24 mouse cellular contexts compared by ENCODE assay signal in genomic region chr7:49276163-49276562, GRCm38 (mm10).
A peak's percentile ranks its signal among the peaks of the same experiment; 100 is the strongest.
DNase-seq lines count a peak whose midpoint lies in the region; ATAC-seq and TF ChIP-seq lines count a peak whose summit lies in the region.
"Had no signal": no experiment of that assay in that cellular context is flagged by ENCODE, and none has a peak within 500 bp of the region (broad histone marks: within the 10 kb centered on the region; RNA-seq: fewer than 3 reads in every experiment).

No protein-coding gene starts in this region.

- H3K9ac ChIP-seq in hindbrain, embryonic 16.5 days (ENCODE audit: low read depth, low read length), result no peak overlapping the region
- no peak overlapping the region for H3K9ac ChIP-seq in intestine, postnatal 0 days (ENCODE audit: low read depth, low read length)
- no peak overlapping the region for H3K9ac ChIP-seq in intestine, embryonic 15.5 days
- H3K9ac ChIP-seq: embryonic facial prominence, embryonic 12.5 days; forebrain, embryonic 13.5 days had no signal

- H3K4me3 ChIP-seq in hindbrain, embryonic 10.5 days, result no peak overlapping the region
- no peak overlapping the region for H3K4me3 ChIP-seq in hindbrain, embryonic 16.5 days (ENCODE audit: low read length)
- H3K4me3 ChIP-seq in intestine, postnatal 0 days (ENCODE audit: low read depth, low read length), result no peak overlapping the region
- H3K4me3 ChIP-seq in intestine, embryonic 15.5 days (replicated peaks), result no peak overlapping the region
- H3K4me3 ChIP-seq in layer of hippocampus, adult 2 months, result no peak overlapping the region
- H3K4me3 ChIP-seq in olfactory bulb, adult 2 months (ENCODE audit: insufficient read depth, low read depth, low read length), result no peak overlapping the region
- H3K4me3 ChIP-seq: embryonic facial prominence, embryonic 10.5 days; embryonic facial prominence, embryonic 12.5 days; forebrain, embryonic 13.5 days had no signal

- DNase-seq in hindbrain, embryonic 10.5 days (ENCODE audit: low spot score), result no peak
- DNase-seq in layer of hippocampus, adult 2 months (ENCODE audit: low spot score in 2 of 2), result no peak
- DNase-seq in layer of hippocampus, adult 18-20 months (ENCODE audit: low spot score in 2 of 2), result no peak
- no peak for DNase-seq in left cerebral cortex, postnatal 14 days (ENCODE audit: low spot score in 2 of 2)
- DNase-seq: adrenal gland, adult 8-10 months; adrenal gland, postnatal 14 days; adrenal gland, postnatal 36 days; B cell, adult 2 months; cerebellum, adult 11-12 months; cerebellum, adult 2 months; cerebellum, adult 9-10 months; cerebellum, postnatal 10 days; cerebellum, postnatal 25 days had no signal

- TF ChIP-seq POLR2A in olfactory bulb, adult 2 months (IDR thresholded peaks at IDR 0.05; ENCODE audit: insufficient read depth, low read depth, low read length), result no peak

- peak; percentile 36; the same call in 1 of the 2 replicates for TF ChIP-seq CTCF in intestine, postnatal 0 days (IDR thresholded peaks at IDR 0.05; ENCODE audit: low read depth)
- TF ChIP-seq CTCF in layer of hippocampus, adult 2 months (conservative IDR thresholded peaks at IDR 0.05), result no peak
- no peak for TF ChIP-seq CTCF in olfactory bulb, adult 2 months (IDR thresholded peaks at IDR 0.05; ENCODE audit: insufficient read depth, low read depth, low read length)

- WGBS in hindbrain, embryonic 10.5 days, result 86% methylated on average over 8 of the region's 8 CpGs
- 83% methylated on average over 8 of the region's 8 CpGs for WGBS in hindbrain, embryonic 16.5 days
- 69% methylated on average over 8 of the region's 8 CpGs for WGBS in intestine, postnatal 0 days
- 77% methylated on average over 8 of the region's 8 CpGs for WGBS in intestine, embryonic 15.5 days
- 66% methylated on average over 8 of the region's 8 CpGs for WGBS in olfactory bulb, adult 2 months

- no peak for ATAC-seq in hindbrain, embryonic 16.5 days
- no peak for ATAC-seq in intestine, postnatal 0 days
- no peak for ATAC-seq in intestine, embryonic 15.5 days
- ATAC-seq: activated CD4-positive, CD25-positive, alpha-beta regulatory T cell, adult 4 months; CD4-positive, CD25-positive, alpha-beta regulatory T cell, adult 4 months; forebrain, embryonic 13.5 days; Patski had no signal

- H3K9me3 ChIP-seq in hindbrain, embryonic 10.5 days, result no peaks in the 10 kb centered on the region
- no peaks in the 10 kb centered on the region for H3K9me3 ChIP-seq in hindbrain, embryonic 16.5 days (ENCODE audit: control insufficient read depth, low read length)
- no peaks in the 10 kb centered on the region for H3K9me3 ChIP-seq in intestine, postnatal 0 days (ENCODE audit: control insufficient read depth)
- H3K9me3 ChIP-seq in intestine, embryonic 15.5 days, result no peaks in the 10 kb centered on the region
- H3K9me3 ChIP-seq: embryonic facial prominence, embryonic 10.5 days; embryonic facial prominence, embryonic 12.5 days; forebrain, embryonic 13.5 days had no signal

- no peak overlapping the region for H3K4me2 ChIP-seq in hindbrain, embryonic 16.5 days (ENCODE audit: low read length)
- H3K4me2 ChIP-seq in intestine, postnatal 0 days (replicated peaks; ENCODE audit: low read depth), result no peak overlapping the region
- no peak overlapping the region for H3K4me2 ChIP-seq in intestine, embryonic 15.5 days (replicated peaks)
- H3K4me2 ChIP-seq: embryonic facial prominence, embryonic 12.5 days; forebrain, embryonic 13.5 days had no signal

- peaks cover 13% of the 10 kb centered on the region for H3K4me1 ChIP-seq in hindbrain, embryonic 10.5 days (replicated peaks)
- peaks cover 23% of the 10 kb centered on the region for H3K4me1 ChIP-seq in hindbrain, embryonic 16.5 days (ENCODE audit: control insufficient read depth, insufficient read depth, low read depth, low read length)
- H3K4me1 ChIP-seq in intestine, postnatal 0 days (replicated peaks; ENCODE audit: control insufficient read depth, insufficient read depth, low read length), result no peaks in the 10 kb centered on the region
- 0 out of 2 replicates have a peak, but pooled peaks cover 4% of the 10 kb centered on the region for H3K4me1 ChIP-seq in intestine, embryonic 15.5 days (replicated peaks)
- H3K4me1 ChIP-seq in olfactory bulb, adult 2 months (ENCODE audit: control insufficient read depth, insufficient read depth, low read length), result peaks cover 50% of the 10 kb centered on the region

- H3K27ac ChIP-seq in hindbrain, embryonic 10.5 days, result peak overlapping the region; percentile 23; the same call in 1 of the 2 replicates
- no peak overlapping the region for H3K27ac ChIP-seq in hindbrain, embryonic 16.5 days (ENCODE audit: low read depth, low read length)
- H3K27ac ChIP-seq in intestine, postnatal 0 days (ENCODE audit: low read depth, low read length), result no peak overlapping the region
- no peak overlapping the region for H3K27ac ChIP-seq in intestine, embryonic 15.5 days
- peak overlapping the region; percentile 48; the same call in 1 of the 2 replicates for H3K27ac ChIP-seq in layer of hippocampus, adult 2 months
- peak overlapping the region; percentile 16; the same call in 1 of the 2 replicates for H3K27ac ChIP-seq in olfactory bulb, adult 2 months (ENCODE audit: insufficient read depth, low read depth, low read length)
- H3K27ac ChIP-seq: embryonic facial prominence, embryonic 10.5 days; embryonic facial prominence, embryonic 12.5 days; forebrain, embryonic 13.5 days had no signal

- no peaks in the 10 kb centered on the region for H3K36me3 ChIP-seq in hindbrain, embryonic 10.5 days
- no peaks in the 10 kb centered on the region for H3K36me3 ChIP-seq in hindbrain, embryonic 16.5 days (ENCODE audit: control insufficient read depth, insufficient read depth, low read length)
- no peaks in the 10 kb centered on the region for H3K36me3 ChIP-seq in intestine, postnatal 0 days (ENCODE audit: control insufficient read depth, insufficient read depth)
- no peaks in the 10 kb centered on the region for H3K36me3 ChIP-seq in intestine, embryonic 15.5 days
- H3K36me3 ChIP-seq: embryonic facial prominence, embryonic 10.5 days; embryonic facial prominence, embryonic 12.5 days; G1E had no signal

- intact Hi-C loops in left cerebral cortex, postnatal 14 days (cut with DNase I), result no loop called here

- H3K27me3 ChIP-seq in hindbrain, embryonic 10.5 days (ENCODE audit: insufficient read depth, poor library complexity, severe bottlenecking), result peaks cover 12% of the 10 kb centered on the region
- H3K27me3 ChIP-seq in hindbrain, embryonic 16.5 days (replicated peaks; ENCODE audit: control insufficient read depth, insufficient read depth, low read length), result no peaks in the 10 kb centered on the region
- no peaks in the 10 kb centered on the region for H3K27me3 ChIP-seq in intestine, postnatal 0 days (replicated peaks; ENCODE audit: control insufficient read depth, insufficient read depth, low read length)
- H3K27me3 ChIP-seq in intestine, embryonic 15.5 days (replicated peaks), result no peaks in the 10 kb centered on the region
- H3K27me3 ChIP-seq: Patski had no signal

Comparison
In these comparisons a context has a peak if more than half of its experiments do, and no peak if none do; other contexts are left out.
1. H3K27ac ChIP-seq: peak in hindbrain, embryonic 10.5 days (single experiment), layer of hippocampus, adult 2 months (single experiment) and olfactory bulb, adult 2 months (single experiment); none in hindbrain, embryonic 16.5 days (single experiment), intestine, postnatal 0 days (single experiment) and intestine, embryonic 15.5 days (single experiment).